Mouse (Mus musculus) heart, embryonic 13.5 days (tissue): ENCODE measurements around the gene Syn3. TPM values are rescaled to one million over a fixed set of nuclear protein-coding genes. Genes with fewer than 3 reads are reported as not detected.
A peak's percentile ranks its signal among the peaks of the same experiment; 100 is the strongest.

Experiments used
- ATAC-seq: fragments of 200-750 bp; cut with Nextera tagmentation; 2 replicates; pipeline ENCODE4 v1.8.0; 2017; ENCODE audit warnings: moderate TSS enrichment; ENCODE audit not compliant: insufficient number of reproducible peaks, low FRiP score, low TSS enrichment; ENCODE audit errors: extremely low read depth
- H3K27ac ChIP-seq: fragments of 300-500 bp; sonication (generic); replicated peaks from 2 replicates; pipeline ENCODE4 v1.5.1; 2015; ENCODE audit warnings: moderate library complexity, mild to moderate bottlenecking, inconsistent platforms
- H3K27me3 ChIP-seq: fragments of 300-500 bp; sonication (generic); replicated peaks from 2 replicates; pipeline ENCODE4 v1.6.1; 2015; ENCODE audit warnings: mild to moderate bottlenecking, inconsistent platforms
- H3K36me3 ChIP-seq: fragments of 300-500 bp; sonication (generic); 2 replicates; pipeline ENCODE4 v1.6.1; 2015; ENCODE audit warnings: mild to moderate bottlenecking, inconsistent platforms
- H3K4me1 ChIP-seq: fragments of 300-500 bp; sonication (generic); 2 replicates; pipeline ENCODE4 v1.6.1; 2015; ENCODE audit warnings: inconsistent platforms
- H3K4me2 ChIP-seq: fragments of 300-500 bp; sonication (generic); 2 replicates; pipeline ENCODE4 v1.6.1; 2015; ENCODE audit warnings: inconsistent platforms, mild to moderate bottlenecking, moderate library complexity
- H3K4me3 ChIP-seq: fragments of 300-500 bp; sonication (generic); 2 replicates; pipeline ENCODE4 v1.5.1; 2015; ENCODE audit warnings: moderate library complexity, mild to moderate bottlenecking, inconsistent platforms
- H3K9ac ChIP-seq: fragments of 300-500 bp; sonication (generic); 2 replicates; pipeline ENCODE4 v1.6.1; 2015; ENCODE audit warnings: inconsistent platforms, mild to moderate bottlenecking, moderate library complexity
- H3K9me3 ChIP-seq: fragments of 300-500 bp; sonication (generic); 2 replicates; pipeline ENCODE4 v1.6.1; 2016; ENCODE audit warnings: inconsistent platforms
- WGBS: fragments of 180-500 bp; shearing (Covaris S2); methylation state at CpG from one replicate; pipeline ENCODE4 v1.1.7; 2015; ENCODE audit warnings: mixed read lengths; 5-methylcytosine and 5-hydroxymethylcytosine counted together
- polyA plus RNA-seq: library from polyadenylated mRNA; unstranded; fragments of >200 nt; fragmentation: Nextera tagmentation; extraction: Ambion mirVana; gene quantifications from 2 replicates; pipeline ENCODE4 v1.2.1, GENCODE M21; 2015

The Syn3 gene
- polyA plus RNA-seq, 1 experiment from 2014 or later = 1.5 TPM

DNA sequence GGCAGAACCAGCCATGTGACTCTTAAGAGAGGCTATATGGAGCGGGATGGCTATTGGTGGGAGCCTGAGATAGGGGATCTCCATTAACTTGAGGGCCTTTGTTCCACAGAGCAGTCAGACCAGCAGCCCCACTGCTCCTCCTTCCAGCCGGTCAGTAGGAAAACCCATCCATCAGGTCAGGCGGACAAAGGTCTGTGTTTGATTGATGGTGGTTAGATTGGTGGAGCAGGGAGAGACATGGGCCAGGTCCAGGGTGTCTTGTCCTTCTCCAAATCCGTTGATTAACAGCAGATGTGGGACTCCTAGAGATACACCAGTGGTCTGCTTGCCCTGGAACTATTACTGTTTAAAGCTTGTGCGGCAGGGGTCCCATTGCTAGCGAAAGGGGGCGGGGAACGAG is 164.1 kb downstream of the Syn3 start:
- Histone ChIP-seq H3K4me1 (peaks cover 100% of the 10 kb centered on the region), H3K4me2 (no peak overlapping the region), H3K27me3 (no peaks in the 10 kb centered on the region), H3K9ac (no peak overlapping the region), H3K4me3 (no peak overlapping the region), H3K27ac (no peak overlapping the region), H3K9me3 (no peaks in the 10 kb centered on the region), H3K36me3 (peaks cover 10% of the 10 kb centered on the region; the same call in 1 of the 2 replicates)
- no peak for ATAC-seq
- 59% methylated on average over 8 of the region's 8 CpGs for WGBS

DNA sequence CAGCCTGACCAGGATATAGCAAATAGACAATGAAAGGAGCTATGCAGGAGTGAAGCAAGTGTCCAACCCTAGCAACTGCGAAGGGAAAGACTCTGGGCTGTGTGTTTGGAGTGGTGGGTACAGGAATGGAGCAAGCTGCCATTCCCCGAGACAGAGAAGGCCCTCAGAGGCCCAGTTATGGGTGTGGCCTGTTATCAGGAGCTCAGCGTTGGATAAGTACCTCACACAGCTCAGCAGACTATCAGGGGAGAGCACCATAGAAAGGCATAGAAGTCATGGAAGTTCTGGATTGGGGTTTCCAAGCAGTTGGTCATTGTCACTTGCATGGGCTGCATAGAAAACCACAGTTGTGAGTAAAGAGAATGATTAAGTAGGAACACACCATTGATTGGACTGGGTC is 165.8 kb downstream of the Syn3 start:
- Histone ChIP-seq H3K4me1 (peaks cover 95% of the 10 kb centered on the region), H3K9ac (no peak overlapping the region), H3K4me3 (no peak overlapping the region), H3K36me3 (0 out of 2 replicates have a peak, but pooled peaks cover 5% of the 10 kb centered on the region), H3K27ac (peak overlapping the region; percentile 89; the same call in 1 of the 2 replicates), H3K27me3 (no peaks in the 10 kb centered on the region), H3K9me3 (no peaks in the 10 kb centered on the region), H3K4me2 (0 out of 2 replicates have a peak overlapping the region, but pooled peaks have one; percentile 8)
- ATAC-seq = no peak
- WGBS = 42% methylated on average over 3 of the region's 3 CpGs

DNA sequence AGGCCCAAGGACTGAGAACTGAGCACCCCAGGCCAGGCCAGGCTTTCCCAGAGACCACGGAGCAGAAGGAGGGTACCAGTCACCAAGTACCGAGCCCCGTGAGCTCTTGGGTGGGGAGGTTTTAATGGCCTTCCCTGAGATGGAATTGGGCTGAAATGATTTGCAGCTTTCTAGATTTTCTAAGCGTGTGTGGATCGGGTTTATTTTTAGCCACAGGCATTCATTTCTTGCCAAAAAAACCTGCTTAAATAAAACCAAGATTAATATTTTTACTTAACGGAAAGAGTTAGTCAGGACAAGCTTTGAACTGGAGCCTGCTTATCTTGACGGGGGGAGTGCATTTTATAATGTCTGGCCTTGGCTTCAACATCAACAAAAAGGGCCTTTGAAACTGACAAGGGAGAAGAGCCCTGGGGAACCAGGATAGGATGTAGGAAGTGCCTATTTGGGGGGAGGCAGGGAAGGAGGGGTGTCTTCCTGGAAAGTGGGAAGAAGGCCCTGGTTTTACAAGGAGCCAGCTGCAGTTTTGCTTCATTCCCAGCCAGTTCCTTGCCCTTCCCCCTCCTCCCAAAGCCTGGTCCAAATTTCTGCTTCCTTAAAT is 166.9 kb downstream of the Syn3 start:
- no peaks in the 10 kb centered on the region for H3K27me3 ChIP-seq
- no peak for ATAC-seq
- H3K9ac ChIP-seq = peak overlapping the region; percentile 64
- peaks cover 16% of the 10 kb centered on the region for H3K36me3 ChIP-seq
- H3K4me3 ChIP-seq = no peak overlapping the region
- H3K4me2 ChIP-seq = peak overlapping the region; percentile 28; the same call in 1 of the 2 replicates
- peaks cover 84% of the 10 kb centered on the region for H3K4me1 ChIP-seq
- H3K27ac ChIP-seq = peak overlapping the region; percentile 89
- WGBS = 28% methylated on average over 7 of the region's 7 CpGs
- H3K9me3 ChIP-seq = no peaks in the 10 kb centered on the region

DNA sequence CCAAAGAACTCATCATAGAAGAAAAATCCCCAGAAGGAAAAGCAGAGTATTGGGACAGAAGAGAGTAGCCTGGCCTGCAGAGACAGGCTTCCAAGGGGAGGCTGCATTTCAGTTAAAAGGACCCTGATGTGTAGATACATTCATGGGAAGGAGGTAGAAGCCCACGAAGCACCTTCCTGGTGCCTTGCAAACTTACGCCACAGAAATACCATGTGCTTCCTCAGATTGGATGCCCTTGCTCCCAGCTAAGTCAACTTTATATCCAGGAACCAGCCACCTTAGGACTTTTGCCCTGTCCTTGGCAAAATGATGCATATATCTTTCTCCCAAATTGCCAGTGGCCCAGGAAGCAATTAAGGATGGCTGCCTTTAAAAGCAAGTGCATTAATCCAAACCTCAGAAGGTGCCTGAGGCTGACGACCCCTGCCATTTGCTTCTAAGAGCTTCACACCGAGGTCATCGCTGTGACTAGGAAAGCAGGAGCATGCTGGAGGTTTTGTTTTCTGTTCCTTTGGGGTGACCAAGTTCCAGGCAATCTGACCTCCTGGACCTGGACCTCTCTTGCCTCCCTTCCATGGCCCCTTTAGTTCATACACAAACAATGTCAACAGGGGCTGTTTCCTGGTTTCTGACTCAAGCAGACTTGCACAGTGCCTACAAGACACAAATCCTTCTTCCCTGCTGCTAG is 167.6 kb downstream of the Syn3 start:
- H3K27me3 ChIP-seq = no peaks in the 10 kb centered on the region
- peak overlapping the region; percentile 64 for H3K9ac ChIP-seq
- H3K4me2 ChIP-seq = peak overlapping the region; percentile 28; the same call in 1 of the 2 replicates
- peaks cover 77% of the 10 kb centered on the region for H3K4me1 ChIP-seq
- H3K9me3 ChIP-seq = no peaks in the 10 kb centered on the region
- no peak overlapping the region for H3K4me3 ChIP-seq
- no peak for ATAC-seq
- H3K36me3 ChIP-seq = peaks cover 21% of the 10 kb centered on the region
- peak overlapping the region; percentile 89 for H3K27ac ChIP-seq
- 49% methylated on average over 5 of the region's 5 CpGs for WGBS

DNA sequence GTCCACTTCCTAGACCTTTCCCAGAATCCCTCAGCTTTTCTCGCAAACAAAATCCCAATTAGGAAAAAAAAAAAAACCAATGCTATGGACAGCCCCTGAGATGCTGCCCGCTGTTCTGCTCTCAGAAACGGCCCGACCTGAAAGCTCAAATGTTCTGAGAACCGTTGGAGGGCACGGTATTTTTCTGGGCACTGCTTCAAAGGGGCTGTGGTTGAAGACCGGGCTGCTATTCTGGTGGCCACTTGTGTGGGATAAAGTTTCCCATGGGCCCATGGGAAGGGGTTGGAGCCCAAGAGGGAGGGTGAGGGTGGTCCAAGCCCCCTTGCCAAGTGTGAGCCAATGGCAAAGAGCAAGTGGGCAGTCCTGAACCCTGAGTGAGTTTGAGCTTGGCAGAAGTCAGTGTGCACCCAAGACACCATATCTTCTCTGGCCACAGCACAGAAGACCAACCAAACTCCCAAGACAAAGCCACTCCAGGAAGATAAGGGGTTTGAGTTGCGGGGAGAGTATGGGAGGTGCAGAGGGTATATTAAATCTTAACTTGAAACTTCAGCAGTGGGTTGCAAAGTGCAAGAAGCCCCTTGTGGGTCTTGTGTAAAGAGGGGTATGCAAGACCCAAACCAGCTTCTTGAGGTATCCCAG is 169.3 kb downstream of the Syn3 start:
- Histone ChIP-seq H3K9me3 (no peaks in the 10 kb centered on the region), H3K4me1 (peaks cover 66% of the 10 kb centered on the region), H3K27me3 (no peaks in the 10 kb centered on the region), H3K4me3 (no peak overlapping the region), H3K9ac (no peak overlapping the region), H3K27ac (no peak overlapping the region), H3K4me2 (no peak overlapping the region), H3K36me3 (peaks cover 18% of the 10 kb centered on the region)
- no peak for ATAC-seq
- 79% methylated on average over 8 of the region's 8 CpGs for WGBS

DNA sequence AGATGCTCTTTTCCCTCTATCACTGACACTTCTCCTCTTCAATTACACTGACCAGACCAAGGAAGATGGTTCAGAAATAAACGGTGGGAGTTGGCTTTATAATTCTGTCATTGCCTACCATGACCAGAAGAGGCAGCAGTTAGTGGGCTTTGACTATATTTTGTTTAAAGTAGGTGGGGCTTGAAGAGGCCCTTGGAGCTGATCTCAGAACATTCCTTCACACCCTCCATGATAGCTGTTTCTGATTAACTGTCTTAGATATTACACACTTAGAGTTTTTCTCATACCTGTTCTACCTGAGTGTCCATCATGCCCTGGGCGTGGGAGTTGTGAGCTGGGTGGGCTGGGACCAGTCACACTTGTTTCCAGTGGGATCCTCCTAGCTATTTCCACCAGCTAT is 170.0 kb downstream of the Syn3 start:
- no peaks in the 10 kb centered on the region for H3K9me3 ChIP-seq
- no peak overlapping the region for H3K4me2 ChIP-seq
- no peak overlapping the region for H3K4me3 ChIP-seq
- H3K4me1 ChIP-seq = peaks cover 59% of the 10 kb centered on the region
- no peak overlapping the region for H3K9ac ChIP-seq
- ATAC-seq = no peak
- no peak overlapping the region for H3K27ac ChIP-seq
- WGBS = 81% methylated on average over 2 of the region's 2 CpGs
- H3K36me3 ChIP-seq = peaks cover 18% of the 10 kb centered on the region
- H3K27me3 ChIP-seq = no peaks in the 10 kb centered on the region

DNA sequence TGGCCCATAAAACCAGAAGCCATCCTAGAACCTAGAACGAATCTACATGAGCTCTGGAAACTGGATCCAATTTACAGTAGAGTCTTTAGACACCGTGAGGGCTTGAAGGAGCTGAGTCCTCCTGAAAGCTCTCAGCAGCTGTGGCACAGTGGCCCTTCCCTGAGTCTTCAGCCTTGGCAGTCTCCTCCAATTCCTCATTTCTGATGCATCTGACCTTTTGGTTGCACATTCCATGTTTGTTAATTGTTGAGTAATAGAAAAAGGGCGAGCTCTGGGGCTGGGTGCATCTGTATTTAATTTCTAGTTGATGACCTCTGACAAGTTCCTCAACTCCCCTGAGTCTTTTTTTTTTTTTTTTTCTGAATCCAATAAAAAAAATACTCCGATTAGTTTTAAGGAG is 170.6 kb downstream of the Syn3 start:
- ATAC-seq = no peak
- 82% methylated on average over 4 of the region's 4 CpGs for WGBS
- H3K4me1 ChIP-seq = peaks cover 55% of the 10 kb centered on the region

DNA sequence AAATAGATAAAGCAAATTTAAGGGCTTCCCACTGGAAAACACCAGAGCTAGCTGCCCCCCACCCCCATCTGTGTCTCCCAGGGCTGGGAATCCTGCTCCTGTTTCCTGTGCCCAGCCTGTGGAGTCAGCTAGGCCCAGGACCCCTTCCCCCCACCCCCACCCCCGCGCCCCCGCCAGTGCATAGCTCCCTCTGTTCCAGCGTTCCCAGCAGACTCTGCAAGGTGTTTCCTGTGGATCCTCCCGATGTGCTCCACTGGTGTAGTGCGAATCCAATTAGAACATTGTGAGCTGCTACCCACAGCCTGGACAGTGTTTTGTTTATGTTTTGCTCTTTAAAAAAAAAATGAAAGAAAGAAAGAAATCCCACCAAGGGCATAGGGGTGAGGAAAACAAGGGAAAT is 173.4 kb downstream of the Syn3 start:
- Histone ChIP-seq H3K27ac (no peak overlapping the region), H3K4me2 (no peak overlapping the region), H3K27me3 (no peaks in the 10 kb centered on the region), H3K4me1 (peaks cover 44% of the 10 kb centered on the region), H3K4me3 (no peak overlapping the region), H3K36me3 (peaks cover 24% of the 10 kb centered on the region), H3K9ac (no peak overlapping the region), H3K9me3 (no peaks in the 10 kb centered on the region)
- no peak for ATAC-seq
- WGBS = 25% methylated on average over 6 of the region's 6 CpGs

More for the DNA sequence above, 170.6 kb downstream of the Syn3 start:
- Histone ChIP-seq H3K27ac (no peak overlapping the region), H3K9ac (no peak overlapping the region), H3K4me3 (no peak overlapping the region), H3K9me3 (no peaks in the 10 kb centered on the region), H3K4me2 (no peak overlapping the region), H3K27me3 (no peaks in the 10 kb centered on the region), H3K36me3 (peaks cover 18% of the 10 kb centered on the region)

DNA sequence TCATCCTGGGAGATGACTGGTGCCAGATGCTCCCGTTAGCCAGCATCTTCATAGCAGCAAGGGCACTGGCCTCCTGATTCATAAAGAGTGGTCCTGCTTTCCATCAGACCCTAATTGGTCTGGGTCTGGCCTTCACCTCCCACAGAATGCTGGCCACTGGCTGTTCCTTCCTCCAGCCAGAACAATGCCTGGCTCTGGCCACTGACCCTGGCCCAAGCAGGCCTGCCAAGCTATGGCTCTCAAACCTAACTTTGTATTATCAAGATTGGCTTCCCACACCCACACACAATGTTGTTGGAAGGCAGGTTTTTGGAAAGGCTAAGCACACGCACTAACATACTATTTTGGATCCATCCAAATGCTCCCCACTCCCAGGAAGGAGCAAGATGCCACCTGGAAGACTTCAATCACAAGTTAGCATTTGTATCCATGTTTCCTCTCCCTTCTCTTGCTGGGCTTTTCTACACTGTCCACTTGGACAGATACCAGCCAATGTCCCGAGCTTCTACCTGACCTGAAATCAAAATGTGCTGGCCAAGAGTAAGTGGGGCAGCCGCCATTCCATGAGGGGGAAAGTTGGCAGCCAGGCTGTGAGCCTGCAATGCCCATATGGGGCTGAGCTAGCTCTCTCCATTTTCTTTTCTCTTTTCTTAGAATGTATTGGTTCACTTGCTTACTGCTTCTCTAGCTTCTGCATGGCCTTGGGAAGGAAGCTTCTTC is 175.3 kb downstream of the Syn3 start:
- Histone ChIP-seq H3K4me1 (peaks cover 33% of the 10 kb centered on the region), H3K9me3 (no peaks in the 10 kb centered on the region), H3K4me2 (no peak overlapping the region), H3K36me3 (peaks cover 24% of the 10 kb centered on the region), H3K27me3 (no peaks in the 10 kb centered on the region), H3K4me3 (no peak overlapping the region), H3K27ac (no peak overlapping the region), H3K9ac (no peak overlapping the region)
- 67% methylated on average over 4 of the region's 4 CpGs for WGBS
- ATAC-seq = no peak

DNA sequence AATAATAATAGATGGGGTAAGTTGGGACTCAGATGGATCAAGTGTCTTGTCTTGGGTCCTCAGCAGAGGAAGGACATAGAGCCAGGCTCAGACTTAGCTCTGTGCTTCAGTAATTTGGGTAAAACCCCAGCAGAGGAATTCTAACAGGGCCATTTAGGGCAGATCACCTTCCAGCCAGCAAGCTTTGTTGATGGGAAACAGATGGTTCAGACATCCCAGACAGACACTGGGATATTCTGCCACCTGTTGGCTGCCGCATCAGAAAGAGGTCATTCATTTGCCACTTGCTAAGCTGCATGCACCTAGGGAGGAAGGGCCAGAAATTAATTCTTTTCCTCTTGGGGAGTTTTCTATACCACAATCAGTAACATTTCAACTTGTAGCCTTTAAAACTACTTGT is 176.7 kb downstream of the Syn3 start:
- 42% methylated on average over 1 of the region's 1 CpGs for WGBS
- Histone ChIP-seq H3K36me3 (peaks cover 16% of the 10 kb centered on the region), H3K4me2 (no peak overlapping the region), H3K9me3 (no peaks in the 10 kb centered on the region), H3K9ac (no peak overlapping the region), H3K27me3 (no peaks in the 10 kb centered on the region), H3K4me1 (peaks cover 45% of the 10 kb centered on the region), H3K27ac (no peak overlapping the region), H3K4me3 (no peak overlapping the region)
- no peak for ATAC-seq

DNA sequence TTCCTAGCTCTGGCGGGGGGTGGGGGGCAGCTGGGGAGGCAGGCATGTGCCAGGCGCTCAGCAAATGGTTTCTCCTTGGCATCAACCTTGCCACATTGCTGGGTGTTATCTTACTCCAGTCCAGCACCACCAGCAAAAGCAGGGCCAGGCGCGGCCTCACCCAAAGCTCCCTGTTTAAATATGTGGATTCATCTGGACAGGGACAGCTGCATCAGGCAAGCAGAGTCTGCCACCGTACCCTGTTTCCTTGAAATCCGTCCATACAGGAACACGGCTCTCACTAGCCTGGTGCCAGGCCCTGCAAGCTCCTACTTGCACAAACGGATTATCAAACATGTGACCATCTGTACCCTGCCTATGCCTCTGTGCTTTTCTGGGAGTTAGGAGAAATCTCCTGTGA is 177.5 kb downstream of the Syn3 start:
- 70% methylated on average over 8 of the region's 8 CpGs for WGBS
- no peaks in the 10 kb centered on the region for H3K27me3 ChIP-seq
- H3K36me3 ChIP-seq = peaks cover 17% of the 10 kb centered on the region
- H3K9me3 ChIP-seq = no peaks in the 10 kb centered on the region
- H3K27ac ChIP-seq = 0 out of 2 replicates have a peak overlapping the region, but pooled peaks have one; percentile 8
- peaks cover 53% of the 10 kb centered on the region for H3K4me1 ChIP-seq
- H3K4me3 ChIP-seq = no peak overlapping the region
- no peak overlapping the region for H3K4me2 ChIP-seq
- ATAC-seq = no peak
- no peak overlapping the region for H3K9ac ChIP-seq
